Mouse (Mus musculus): ENCODE data around the gene Pitpnm3.

Pitpnm3 gene

DNA sequence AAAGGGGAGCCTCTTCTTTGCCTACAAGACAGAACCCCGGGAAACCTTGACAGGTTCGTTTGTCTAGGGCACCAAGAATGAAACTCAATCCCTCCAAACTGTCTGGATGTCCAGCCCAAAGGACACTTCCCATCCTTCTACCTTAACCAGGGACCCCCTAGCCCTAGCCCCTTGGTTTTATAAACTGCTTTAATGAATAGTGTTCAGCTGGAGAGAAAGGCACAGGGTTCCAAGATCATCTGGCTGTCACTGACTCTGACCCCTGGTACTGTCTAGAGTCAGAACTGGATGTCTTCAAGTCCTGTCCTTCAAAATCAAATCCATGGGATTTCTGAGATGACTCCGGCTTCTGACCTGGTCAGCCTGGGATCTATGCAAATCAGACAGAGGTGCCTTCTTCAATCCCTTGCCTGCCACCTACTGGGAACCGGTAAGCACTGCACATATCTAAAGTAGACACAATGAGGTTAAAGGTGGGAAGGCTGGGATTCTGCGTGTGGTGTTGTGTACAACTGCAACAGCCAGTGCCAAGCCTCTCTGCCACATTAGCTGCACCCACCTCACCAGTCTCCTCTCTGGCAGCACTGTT lies 111.3 kb downstream of the Pitpnm3 start:
- no peak for DNase-seq (ENCODE audit: extremely low read depth, insufficient read length, low spot score)

- no peak for DNase-seq (ENCODE audit: extremely low read depth, insufficient read length, low spot score)
These were observed 112.0 kb downstream of the Pitpnm3 start for GRCm38 (mm10) chr11:72023581-72023980.

DNA sequence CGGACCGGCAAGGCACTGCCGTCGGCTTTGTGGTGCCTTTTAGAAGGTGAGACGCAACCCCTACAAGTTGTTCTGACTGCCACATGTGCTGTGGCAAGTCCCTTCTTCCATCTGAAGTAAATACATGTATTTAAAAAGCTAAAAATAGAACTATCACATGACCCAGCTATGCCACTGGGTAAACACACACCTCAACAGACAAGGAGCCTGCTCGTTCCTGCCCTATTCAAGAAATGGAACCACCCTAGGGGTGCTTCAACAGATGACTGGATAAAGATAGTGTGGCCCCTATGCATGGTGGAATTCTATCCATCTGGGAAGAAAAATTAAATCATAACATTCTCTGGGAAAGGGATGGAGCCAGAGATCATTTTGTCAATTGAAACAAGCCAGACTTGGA lies 112.8 kb downstream of the Pitpnm3 start:
- DNase-seq (ENCODE audit: extremely low read depth, insufficient read length, low spot score) = no peak

GRCm38 (mm10) chr11:72021015-72021414 lies 114.6 kb downstream of the Pitpnm3 start:
- DNase-seq (ENCODE audit: extremely low read depth, insufficient read length, low spot score) = no peak

GRCm38 (mm10) chr11:72017253-72017601 lies 118.4 kb downstream of the Pitpnm3 start:
- no peak for DNase-seq (ENCODE audit: extremely low read depth, insufficient read length, low spot score)

DNA sequence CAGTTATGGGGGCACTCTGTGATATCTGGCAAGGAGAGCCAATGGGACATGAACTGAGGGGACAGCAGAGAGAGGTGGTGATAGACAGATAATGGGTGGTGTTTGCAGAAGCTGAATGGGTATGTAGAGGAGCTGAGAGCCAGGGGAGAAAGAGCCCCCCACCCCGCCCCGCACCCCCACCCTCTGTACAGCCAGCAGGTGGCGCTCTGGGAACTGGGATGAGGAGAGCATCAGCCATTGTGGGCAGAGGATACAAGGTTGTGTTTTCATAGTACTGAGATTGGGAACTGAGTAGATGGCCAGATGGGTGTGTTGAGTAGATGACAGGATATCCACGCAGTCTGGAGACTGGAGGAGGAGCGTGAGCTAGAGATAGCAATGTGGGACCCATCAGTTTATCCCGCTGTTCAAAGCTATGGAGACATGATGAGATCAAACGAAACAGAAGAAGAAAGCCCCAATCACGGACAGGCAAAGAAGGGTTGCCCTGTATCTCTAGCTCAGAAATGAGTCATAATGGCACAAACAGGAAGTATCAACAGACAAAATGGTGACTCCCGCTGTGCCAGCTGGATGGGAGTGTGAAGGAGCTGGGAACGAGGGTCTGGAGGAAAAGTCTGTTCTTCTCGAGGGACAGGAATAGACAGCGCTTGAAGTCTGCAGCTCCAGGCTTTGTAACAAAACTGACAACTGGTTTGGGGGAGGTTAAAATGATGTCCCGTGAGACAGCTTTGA lies 118.9 kb downstream of the Pitpnm3 start:
- no peak for DNase-seq (ENCODE audit: extremely low read depth, insufficient read length, low spot score)

- DNase-seq (ENCODE audit: extremely low read depth, insufficient read length, low spot score) = no peak
These were observed 120.9 kb downstream of the Pitpnm3 start for GRCm38 (mm10) chr11:72014674-72015073.

- no peak for DNase-seq (ENCODE audit: extremely low read depth, insufficient read length, low spot score)
These were observed 123.6 kb downstream of the Pitpnm3 start for GRCm38 (mm10) chr11:72011955-72012354.

GRCm38 (mm10) chr11:72010940-72011722 lies 124.4 kb downstream of the Pitpnm3 start:
- DNase-seq (ENCODE audit: extremely low read depth, insufficient read length, low spot score) = no peak

GRCm38 (mm10) chr11:72010367-72010766 lies 125.2 kb downstream of the Pitpnm3 start:
- DNase-seq (ENCODE audit: extremely low read depth, insufficient read length, low spot score) = no peak

GRCm38 (mm10) chr11:72005547-72005946 lies 130.0 kb downstream of the Pitpnm3 start:
- DNase-seq (ENCODE audit: extremely low read depth, insufficient read length, low spot score) = no peak

DNA sequence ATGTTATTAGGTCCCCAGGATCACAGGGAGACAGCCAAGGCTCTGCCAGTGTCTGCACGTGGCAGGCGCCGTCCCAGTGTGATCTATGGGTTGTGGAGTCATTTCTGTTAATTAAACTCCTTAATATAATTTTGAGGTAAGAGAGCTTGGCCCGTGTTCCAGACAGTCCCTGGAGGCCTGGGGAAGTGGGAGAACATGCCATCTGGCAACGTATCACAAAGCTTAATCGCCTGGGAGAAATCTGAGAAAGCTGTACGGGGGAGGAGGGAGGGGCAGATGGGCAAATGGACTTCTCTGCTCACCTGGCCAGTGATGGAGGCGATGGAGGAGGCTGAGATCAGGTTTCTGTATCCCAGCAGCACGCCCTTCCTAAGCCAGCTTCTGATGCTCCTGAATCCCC lies 132.4 kb downstream of the Pitpnm3 start:
- DNase-seq (ENCODE audit: extremely low read depth, insufficient read length, low spot score) = no peak

DNA sequence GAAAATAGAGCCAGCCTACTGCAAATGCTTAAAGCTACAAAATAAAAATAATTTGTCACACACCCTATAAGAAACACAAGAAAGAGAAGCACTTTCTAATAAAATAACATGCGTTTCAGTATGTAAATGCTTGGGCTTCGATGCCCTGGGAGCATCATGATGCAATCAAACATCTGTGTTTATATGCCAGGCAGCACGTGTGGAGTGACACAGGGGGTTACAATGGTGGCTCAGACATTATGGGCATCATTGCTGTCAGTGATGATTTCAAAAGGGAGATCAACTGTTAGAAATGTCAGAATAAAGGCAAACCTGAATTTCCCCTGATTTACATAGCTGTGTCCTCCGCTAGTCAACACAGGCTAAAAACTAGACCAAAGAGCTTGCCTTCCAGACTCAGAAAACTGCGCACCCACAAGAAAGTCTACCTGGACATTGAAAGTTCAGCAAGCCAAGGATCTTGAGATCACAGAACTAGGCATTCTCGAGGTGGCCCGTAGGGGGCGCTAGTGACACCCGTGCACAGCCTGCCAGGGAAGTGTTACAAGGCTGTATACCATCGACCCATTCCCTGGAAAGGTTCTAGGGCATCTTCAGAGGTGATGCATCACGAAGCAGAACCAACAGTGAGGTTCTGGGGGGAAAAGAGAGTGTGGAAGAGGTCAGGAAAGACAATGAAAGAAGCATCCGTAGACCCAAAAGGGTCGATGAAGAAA lies 133.3 kb downstream of the Pitpnm3 start:
- DNase-seq (ENCODE audit: extremely low read depth, insufficient read length, low spot score) = no peak

DNA sequence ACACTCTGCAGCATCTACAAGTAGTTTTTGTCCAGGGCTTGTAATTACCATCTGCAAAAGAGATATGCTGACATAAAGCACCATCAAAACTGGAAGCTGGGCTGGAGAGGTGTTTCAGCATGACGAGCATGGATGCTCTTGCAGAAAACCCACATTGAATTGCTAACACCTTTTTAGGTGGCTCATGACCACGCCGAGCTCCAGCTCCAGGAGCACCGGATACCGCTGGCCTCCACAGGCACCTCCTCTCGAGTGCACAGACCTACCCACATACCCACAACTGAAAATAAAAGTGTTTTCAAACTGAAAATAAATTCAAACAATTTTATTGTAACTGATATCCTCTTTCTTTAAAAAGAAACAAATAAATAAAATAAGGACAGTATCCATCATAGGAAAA lies 135.4 kb downstream of the Pitpnm3 start:
- no peak for DNase-seq (ENCODE audit: extremely low read depth, insufficient read length, low spot score)

Data from 3134 (cell line).